Mouse (Mus musculus): ENCODE results near the gene Lgals1. TPM values are rescaled to one million over a fixed set of nuclear protein-coding genes. Genes with fewer than 3 reads are reported as not detected.

The Lgals1 gene
- total and polyA plus RNA-seq, 3 experiments: 646 to 1,010 (median 974) TPM

- peaks cover 0 to 15% of the 10 kb centered on the region in 2 experiments; a peak in 2 of 4 replicates for H3K36me3 ChIP-seq (ENCODE audit: control insufficient read depth in 1 of 2, insufficient read depth in 2 of 2, low read length in 2 of 2)
- peaks cover 11 to 24% of the 10 kb centered on the region in 2 experiments for H3K4me1 ChIP-seq (ENCODE audit: control insufficient read depth in 1 of 2, insufficient read depth in 2 of 2, low read length in 2 of 2)
- DNase-seq (ENCODE audit: low read depth, low spot score): peak; percentile 86
- H3K9ac ChIP-seq (ENCODE audit: control insufficient read depth, low read depth, low read length, poor library complexity, severe bottlenecking): peak within 1 kb of the TSS; percentile 91
- peaks cover 12% of the 10 kb centered on the region for H3K79me2 ChIP-seq (ENCODE audit: control insufficient read depth, insufficient read depth, low read length, poor library complexity)
- TF ChIP-seq SMC3 (IDR thresholded peaks at IDR 0.05; ENCODE audit: low read depth, low read length) (no peak), KAT2A (conservative IDR thresholded peaks at IDR 0.05; ENCODE audit: low read depth, low read length) (no peak), MAX (IDR thresholded peaks at IDR 0.05; ENCODE audit: low read length) (0 out of 2 replicates have a peak, but pooled peaks have one; percentile 6), E2F4 (IDR thresholded peaks at IDR 0.05; ENCODE audit: borderline replicate concordance, low read depth, low read length) (no peak), NRF1 (IDR thresholded peaks at IDR 0.05; ENCODE audit: insufficient read depth, low read depth, low read length, poor library complexity, severe bottlenecking) (peak; percentile 44; the same call in 1 of the 2 replicates), MXI1 (IDR thresholded peaks at IDR 0.05; ENCODE audit: low read depth, low read length) (peak; percentile 7; the same call in 1 of the 2 replicates), RCOR1 (IDR thresholded peaks at IDR 0.05; ENCODE audit: low read depth, low read length) (no peak; the same call in 1 of the 2 replicates), POLR2A (IDR thresholded peaks at IDR 0.05; ENCODE audit: control insufficient read depth in 1 of 2, insufficient read depth in 1 of 2, low read depth in 1 of 2, low read length in 2 of 2, poor library complexity in 1 of 2) (peak; percentile 64 to 81; a peak in 3 of 4 replicates), NELFE (IDR thresholded peaks at IDR 0.05; ENCODE audit: low read depth, low read length) (peak; percentile 46; the same call in 1 of the 2 replicates), SIN3A (IDR thresholded peaks at IDR 0.05; ENCODE audit: low read length) (peak; percentile 41; the same call in 1 of the 2 replicates), HCFC1 (IDR thresholded peaks at IDR 0.05; ENCODE audit: low read depth, low read length) (peak; percentile 22; the same call in 1 of the 2 replicates)
- H3K4me3 ChIP-seq (ENCODE audit: control insufficient read depth in 1 of 2, insufficient read depth in 1 of 2, low read depth in 2 of 2, low read length in 2 of 2): peak within 1 kb of the TSS; percentile 93 to 97
- H3K9me3 ChIP-seq (replicated peaks; ENCODE audit: insufficient read depth, low read length): no peaks in the 10 kb centered on the region
- no peaks in the 10 kb centered on the region for H3K27me3 ChIP-seq (ENCODE audit: control insufficient read depth in 1 of 2, insufficient read depth in 2 of 2, low read length in 2 of 2)
- peak within 1 kb of the TSS; percentile 68 for H3K27ac ChIP-seq (ENCODE audit: control insufficient read depth, low read depth, low read length)
Measured at GRCm38 (mm10) chr15:78899740-78900584, 26.6 kb upstream of the Lgals1 start, which contains the start of gene Sh3bp1. TSS of gene Sh3bp1 (plus strand) at chr15:78899768.

DNA sequence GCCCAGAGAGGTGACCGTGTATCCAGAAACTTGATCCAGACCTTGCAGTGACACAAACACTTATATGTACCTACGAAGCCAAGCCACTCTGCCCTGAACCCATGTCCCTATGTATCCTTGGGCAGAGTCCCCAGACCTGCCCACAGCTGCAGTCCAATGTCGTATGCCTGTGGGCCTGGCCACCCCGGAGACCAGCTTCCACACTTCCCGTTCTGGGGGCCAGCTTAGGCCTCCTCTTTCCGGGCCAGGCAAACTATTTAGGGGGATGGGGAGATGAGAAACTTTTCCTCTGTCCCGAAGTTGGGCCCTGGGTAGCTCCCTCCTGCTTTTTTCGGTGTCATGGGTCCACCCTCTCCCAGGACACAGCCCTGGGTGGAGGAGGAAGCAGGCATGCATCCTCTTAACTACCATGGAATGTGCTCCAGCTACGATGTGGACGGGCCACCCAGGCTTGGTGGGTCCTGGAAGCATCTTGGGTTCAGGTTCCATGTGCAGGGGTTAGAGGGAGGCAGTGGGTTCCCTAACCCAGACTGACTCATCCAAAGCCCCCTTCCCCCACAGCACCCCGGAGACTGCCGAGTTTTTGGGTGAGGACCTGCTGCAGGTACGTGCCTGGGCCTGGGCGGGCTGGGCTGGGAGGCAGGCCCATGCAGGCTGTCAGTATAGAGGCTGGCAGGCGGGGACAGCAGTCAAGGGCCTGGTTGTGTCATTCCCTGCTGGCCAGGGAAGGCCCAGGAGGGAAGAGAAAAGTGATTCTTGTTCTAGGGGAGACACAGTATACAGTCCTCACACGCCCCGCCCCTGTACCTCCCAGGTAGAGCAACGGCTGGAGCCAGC, 25.7 kb upstream of the Lgals1 start:
- peak; percentile 11; the same call in 1 of the 2 replicates for TF ChIP-seq MXI1 (IDR thresholded peaks at IDR 0.05; ENCODE audit: low read depth, low read length)
- no peak for TF ChIP-seq MAZ (IDR thresholded peaks at IDR 0.05; ENCODE audit: low read depth, low read length)
- 0 out of 4 replicates have a peak, but pooled peaks of 1 of the 2 experiments have one; percentile 9 for TF ChIP-seq POLR2A (IDR thresholded peaks at IDR 0.05; ENCODE audit: control insufficient read depth in 1 of 2, insufficient read depth in 1 of 2, low read depth in 1 of 2, low read length in 2 of 2, poor library complexity in 1 of 2)
- TF ChIP-seq JUND (IDR thresholded peaks at IDR 0.05; ENCODE audit: low read depth, low read length): no peak
- H3K79me2 ChIP-seq (ENCODE audit: control insufficient read depth, insufficient read depth, low read length, poor library complexity): peaks cover 12% of the 10 kb centered on the region
- H3K9me3 ChIP-seq (replicated peaks; ENCODE audit: insufficient read depth, low read length): no peaks in the 10 kb centered on the region
- peaks cover 0 to 15% of the 10 kb centered on the region in 2 experiments; a peak in 2 of 4 replicates for H3K36me3 ChIP-seq (ENCODE audit: control insufficient read depth in 1 of 2, insufficient read depth in 2 of 2, low read length in 2 of 2)
- peak overlapping the region; percentile 91 for H3K9ac ChIP-seq (ENCODE audit: control insufficient read depth, low read depth, low read length, poor library complexity, severe bottlenecking)
- H3K4me3 ChIP-seq (ENCODE audit: control insufficient read depth in 1 of 2, insufficient read depth in 1 of 2, low read depth in 2 of 2, low read length in 2 of 2): peak overlapping the region; percentile 93 to 97
- peaks cover 11 to 24% of the 10 kb centered on the region in 2 experiments for H3K4me1 ChIP-seq (ENCODE audit: control insufficient read depth in 1 of 2, insufficient read depth in 2 of 2, low read length in 2 of 2)
- peak overlapping the region; percentile 56 for H3K27ac ChIP-seq (ENCODE audit: control insufficient read depth, low read depth, low read length)
- no peak for DNase-seq (ENCODE audit: low read depth, low spot score)
- H3K27me3 ChIP-seq (ENCODE audit: control insufficient read depth in 1 of 2, insufficient read depth in 2 of 2, low read length in 2 of 2): no peaks in the 10 kb centered on the region

Measured in MEL (cell line).